Mouse (Mus musculus) gastrocnemius, postnatal 36 days (tissue): ENCODE data around the gene Dpp8. TPM values are rescaled to one million over a fixed set of nuclear protein-coding genes. Genes with fewer than 3 reads are reported as not detected.
"Not testable (repeated sequence)": the region's sequence is repeated elsewhere in the genome, so short reads cannot be mapped to it uniquely, and the experiment has no call there.

Experiments
- DNase-seq, 2 experiments: peaks; one replicate each; pipeline ENCODE4 v3.0.0; 2022
- intact Hi-C: fragments of 180-260 bp; cut with DNase I; formaldehyde crosslinking; loops from one replicate; pipeline ENCODE4 v1.15.1; 2025
- total RNA-seq, 2 experiments: library from RNA; stranded (reverse); gene quantifications; 2 replicates each; pipeline ENCODE4 v1.2.3; 2021

Gene Dpp8
- total RNA-seq, 2 experiments from 2014 or later: 98.7 to 117 TPM

DNA sequence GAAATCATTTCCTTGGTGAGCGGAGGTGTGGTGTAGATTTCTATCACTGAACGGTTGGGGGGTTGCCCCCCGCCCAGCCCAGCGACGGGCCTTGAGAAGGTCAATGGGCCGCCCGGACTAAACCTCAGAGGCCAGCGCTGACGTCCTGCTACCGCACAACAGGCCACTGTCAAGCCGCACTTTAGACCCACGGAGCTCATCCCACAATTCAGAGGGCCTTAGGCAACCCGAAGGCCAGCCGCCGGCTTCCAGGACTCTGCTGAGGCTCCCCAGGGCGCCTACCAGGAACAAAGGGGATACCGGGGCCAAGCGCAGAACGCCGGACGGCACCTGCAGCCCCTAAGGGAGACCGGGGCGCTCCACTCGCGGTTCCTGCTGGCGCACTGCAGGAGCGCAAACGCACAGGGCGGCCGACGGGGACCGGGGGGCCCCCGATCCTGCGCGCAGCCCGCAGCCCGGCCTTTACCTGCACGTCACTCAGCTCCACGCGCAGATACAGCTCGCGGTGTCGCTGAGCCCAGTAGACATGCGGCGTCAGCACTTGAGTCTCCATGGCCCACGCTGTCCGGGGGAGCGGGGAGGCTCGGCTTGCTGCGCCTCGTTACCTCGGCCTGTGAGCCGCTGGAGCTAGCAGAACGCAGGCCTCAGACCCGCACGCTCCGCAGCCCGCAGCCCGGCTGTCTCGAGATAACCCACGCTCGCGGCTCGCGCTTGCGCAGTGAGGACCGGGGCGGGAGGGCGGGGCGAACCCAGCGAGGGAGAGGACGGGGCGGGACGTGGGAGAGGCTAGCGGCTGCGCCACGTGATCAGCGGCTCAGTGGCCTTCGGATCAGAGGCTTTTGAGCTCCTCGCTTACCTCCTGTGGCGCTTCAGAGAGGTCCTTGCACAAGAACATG, 11.0 kb upstream of the Dpp8 start, which contains the start of gene Hacd3:
Gene Hacd3 (minus strand): TSS at position 703 of the 896 bp plus-strand sequence.
- intact Hi-C loops: no loop called here
- peak; percentile 79 to 83 for DNase-seq

DNA sequence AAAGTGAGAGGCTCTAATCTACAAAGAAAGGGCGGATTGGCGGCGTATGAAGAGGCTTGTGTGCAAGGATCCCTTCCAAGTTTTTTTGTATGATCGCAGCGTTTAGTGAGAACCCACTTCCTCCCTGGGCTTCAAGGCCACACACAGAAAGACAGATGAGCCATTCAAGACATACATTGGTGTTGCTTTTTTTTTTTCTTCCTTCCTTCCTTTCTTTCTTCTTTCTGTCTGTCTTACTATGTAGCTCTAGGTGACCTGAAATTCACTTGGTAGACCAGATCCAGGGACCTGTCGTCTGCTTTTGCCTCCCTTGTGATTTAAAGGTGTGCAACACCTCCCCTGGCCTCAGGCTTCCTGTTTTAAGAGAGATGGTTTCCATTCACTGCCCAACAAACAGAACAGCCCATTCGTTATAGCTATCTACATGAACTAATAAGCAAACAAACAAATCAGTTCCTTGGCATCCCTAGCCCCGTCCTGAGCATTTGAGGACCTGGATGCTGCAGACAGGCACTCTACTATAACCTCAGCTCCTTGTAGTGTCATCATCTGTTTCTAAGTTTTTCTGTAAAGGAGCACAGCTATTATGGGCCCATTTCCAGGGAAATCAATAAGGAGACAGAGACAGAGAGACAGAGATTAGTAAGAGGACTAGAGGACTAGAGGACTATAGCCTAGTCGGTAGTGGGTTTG, 10.2 kb upstream of the Dpp8 start:
- no peak for DNase-seq
- intact Hi-C loops: no loop called here

DNA sequence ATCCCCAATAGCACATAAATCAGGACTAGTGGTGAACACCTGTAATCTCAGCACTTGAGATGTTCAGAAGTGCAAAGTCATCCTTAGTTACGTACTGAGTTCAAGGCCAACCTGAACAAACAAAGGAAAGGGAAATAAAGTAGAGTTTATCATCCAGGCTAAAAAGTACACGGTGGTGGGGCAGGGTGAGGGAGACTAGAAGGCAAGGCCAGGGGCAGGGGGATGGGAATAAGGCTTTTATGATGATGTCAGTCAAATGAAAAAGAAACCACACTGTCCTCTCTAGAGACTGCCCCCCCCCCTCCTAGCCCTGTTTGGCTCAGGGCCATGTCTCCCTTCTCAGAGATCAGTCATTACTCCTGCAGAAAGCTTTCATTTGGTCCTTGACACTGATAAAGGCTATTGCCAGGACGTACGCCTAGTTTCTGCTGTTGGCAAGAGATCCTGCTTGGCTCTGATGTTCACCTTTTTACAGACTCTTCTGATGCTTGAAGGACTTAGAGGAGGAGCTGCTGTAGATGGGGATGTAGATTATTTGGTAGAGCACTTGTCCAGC, 9.6 kb upstream of the Dpp8 start:
- no peak for DNase-seq
- intact Hi-C loops: no loop called here

DNA sequence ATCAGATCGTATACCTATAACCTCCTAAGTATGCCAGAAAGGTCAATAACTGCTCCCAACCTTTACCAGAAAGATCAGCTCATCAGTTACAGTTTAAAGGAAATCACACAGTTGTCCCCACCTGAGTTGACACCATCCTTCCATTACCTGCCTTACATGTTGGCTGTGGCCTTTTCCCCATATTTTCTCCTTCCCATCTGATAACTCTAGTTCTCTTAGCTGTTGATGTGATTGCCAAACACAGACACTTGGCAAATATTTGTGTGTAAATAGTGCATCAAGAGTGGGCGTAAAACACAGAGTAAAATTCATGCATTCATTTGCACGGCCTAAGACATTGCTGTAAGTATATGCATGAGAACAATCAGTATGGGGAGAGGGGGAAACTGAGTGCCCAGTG, 8.8 kb upstream of the Dpp8 start:
- intact Hi-C loops: no loop called here
- DNase-seq: no peak

DNA sequence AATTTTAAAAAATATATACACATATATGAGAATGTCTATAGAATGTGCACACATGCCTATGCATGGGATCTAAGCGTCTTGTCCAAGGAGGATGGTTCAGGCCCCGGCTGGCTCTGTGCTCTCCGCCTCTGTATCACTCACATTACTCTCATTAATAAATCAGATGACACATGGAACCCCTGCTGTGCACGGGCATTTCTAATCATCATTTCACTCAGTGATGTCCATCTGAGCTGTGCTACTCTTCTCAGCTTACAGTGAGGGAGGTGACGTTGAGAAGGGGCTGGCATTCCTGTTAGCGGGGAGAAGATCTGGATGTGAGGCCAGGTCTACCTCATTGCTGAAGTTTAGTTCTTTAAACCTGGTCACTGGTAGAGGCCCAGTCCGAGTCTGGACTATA, 5.0 kb upstream of the Dpp8 start:
- intact Hi-C loops: no loop called here
- DNase-seq: no peak

- intact Hi-C loops: no loop called here
- DNase-seq: no peak
These were observed 3.9 kb upstream of the Dpp8 start for GRCm38 (mm10) chr9:65028313-65028712.

GRCm38 (mm10) chr9:65031355-65031754, 859 bp upstream of the Dpp8 start:
- not testable (repeated sequence) for DNase-seq
- intact Hi-C loops: loop anchor here (5.0 kb wide), 1 partner anchor 91 kb away; no protein-coding TSS in a partner anchor

DNA sequence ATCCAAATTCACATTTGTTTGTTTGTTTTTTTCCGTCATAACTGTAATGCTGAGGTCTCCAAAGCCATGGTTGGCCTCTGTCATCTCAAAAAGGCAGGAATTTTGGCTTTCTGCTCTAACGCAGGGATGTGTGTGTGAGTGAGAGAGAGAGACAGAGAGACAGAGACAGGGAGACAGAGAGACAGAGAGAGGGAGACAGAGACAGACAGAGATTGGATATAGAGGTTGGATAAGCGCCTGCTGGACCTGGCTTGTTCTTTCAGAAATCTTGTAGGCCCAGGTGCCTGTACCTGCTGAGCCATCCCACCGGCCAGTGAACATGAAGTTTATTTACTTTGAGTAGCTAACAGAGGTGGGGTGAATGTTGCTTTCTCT, 333 bp upstream of the Dpp8 start:
- intact Hi-C loops: loop anchor here (5.0 kb wide), 1 partner anchor 90 kb away; no protein-coding TSS in a partner anchor
- no peak for DNase-seq

DNA sequence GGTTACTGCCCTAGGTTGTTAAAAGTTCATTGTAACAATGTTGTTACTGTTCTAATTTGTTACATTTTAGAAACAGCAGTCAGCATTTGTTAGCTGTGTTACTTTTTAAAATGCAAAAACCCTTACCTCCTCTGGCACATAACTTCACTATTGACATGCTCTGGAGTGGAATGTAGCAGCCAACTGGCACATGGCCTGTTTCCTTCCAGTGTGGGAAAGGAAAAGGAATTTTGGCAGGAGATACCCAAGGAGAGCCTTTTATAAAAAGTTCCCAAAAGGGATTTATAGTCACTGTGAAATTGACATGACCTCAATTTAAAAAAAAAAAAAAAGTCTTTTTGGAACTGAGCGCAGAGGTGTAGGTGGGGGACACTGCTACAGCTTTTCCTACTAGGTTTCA, 4.2 kb downstream of the Dpp8 start:
- intact Hi-C loops: no loop called here
- peak; percentile 41 to 47 for DNase-seq

DNA sequence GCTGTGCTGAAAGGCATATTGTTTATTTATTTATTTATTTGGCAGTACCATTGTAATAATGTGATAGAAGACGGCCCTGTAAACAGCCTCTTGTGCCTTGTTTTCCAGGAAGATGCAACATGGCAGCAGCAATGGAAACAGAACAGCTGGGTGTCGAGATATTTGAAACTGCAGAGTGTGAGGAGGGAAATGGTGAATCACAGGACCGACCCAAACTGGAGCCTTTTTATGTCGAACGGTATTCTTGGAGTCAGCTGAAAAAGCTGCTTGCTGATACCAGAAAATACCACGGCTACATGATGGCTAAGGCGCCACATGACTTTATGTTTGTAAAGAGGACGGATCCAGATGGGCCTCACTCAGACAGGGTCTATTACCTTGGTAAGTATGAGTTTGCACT, 4.6 kb downstream of the Dpp8 start:
- intact Hi-C loops: no loop called here
- DNase-seq: no peak

GRCm38 (mm10) chr9:65041430-65041829, 9.2 kb downstream of the Dpp8 start:
- intact Hi-C loops: no loop called here
- DNase-seq: no peak

GRCm38 (mm10) chr9:65046993-65047392, 14.8 kb downstream of the Dpp8 start:
- intact Hi-C loops: no loop called here
- no peak for DNase-seq

GRCm38 (mm10) chr9:65049422-65049821, 17.2 kb downstream of the Dpp8 start:
- intact Hi-C loops: no loop called here
- no peak for DNase-seq

GRCm38 (mm10) chr9:65050981-65051380, 18.8 kb downstream of the Dpp8 start:
- intact Hi-C loops: no loop called here
- DNase-seq: no peak

DNA sequence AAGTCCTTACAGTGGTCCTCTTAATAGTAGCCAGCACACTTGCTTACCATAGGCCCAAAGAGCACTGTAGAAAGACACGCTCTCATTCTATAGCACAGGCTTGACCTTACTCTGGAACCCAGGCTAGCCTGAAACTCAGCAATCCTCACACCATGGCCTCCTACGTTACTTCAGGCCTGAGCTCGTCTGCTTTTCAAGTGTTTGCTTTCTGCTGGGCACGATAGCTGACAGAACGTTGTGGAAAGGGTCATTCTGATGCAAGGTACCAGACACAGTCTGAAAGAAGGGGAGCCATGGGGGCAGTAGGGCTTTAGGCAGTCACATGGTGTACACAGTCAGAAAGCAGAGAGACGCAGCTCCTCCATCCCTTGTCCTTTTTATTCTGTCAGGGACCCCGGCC, 32.0 kb downstream of the Dpp8 start:
- intact Hi-C loops: no loop called here
- no peak for DNase-seq

DNA sequence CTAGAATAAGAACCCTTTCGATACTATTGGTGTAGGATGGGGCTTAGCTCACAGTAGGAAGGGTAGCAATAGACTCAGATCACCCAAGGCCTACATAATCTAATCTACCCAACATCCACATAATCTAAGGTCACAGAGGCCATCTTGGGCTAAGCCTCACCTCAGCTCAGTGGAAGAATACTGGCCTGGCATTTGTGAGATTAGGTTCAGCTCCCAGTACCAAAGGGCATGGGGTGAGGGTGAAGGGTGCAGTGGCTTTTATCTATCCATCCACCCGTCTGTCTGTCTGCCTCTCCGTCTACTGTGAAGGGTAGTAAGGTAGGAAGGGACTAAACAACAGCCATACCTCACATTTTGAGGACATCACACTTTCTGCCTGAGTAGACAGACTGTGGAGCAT, 38.4 kb downstream of the Dpp8 start:
- intact Hi-C loops: loop anchor here (5.0 kb wide), 1 partner anchor 52 kb away; no protein-coding TSS in a partner anchor
- DNase-seq: no peak

DNA sequence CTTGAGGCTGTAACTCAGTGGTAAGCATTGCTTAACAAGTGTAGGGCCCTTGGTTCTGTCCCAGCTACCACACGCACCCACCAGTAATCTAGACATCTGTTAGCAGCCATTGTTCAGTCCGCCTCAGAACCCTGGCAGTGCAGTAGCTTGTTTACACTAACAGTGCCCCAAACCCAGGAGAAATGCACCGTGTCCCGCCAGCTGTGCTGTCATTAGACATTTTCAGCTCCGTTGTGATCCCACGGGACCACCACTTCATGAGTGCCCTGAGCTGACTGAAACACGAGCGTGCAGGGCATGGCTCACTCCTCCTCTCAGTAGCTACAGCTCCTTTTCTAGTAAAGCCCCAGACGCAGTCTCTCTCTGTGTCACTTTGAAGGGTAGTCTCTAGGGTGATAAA, 41.3 kb downstream of the Dpp8 start:
- no peak for DNase-seq
- intact Hi-C loops: loop anchor here (5.0 kb wide), 1 partner anchor 49 kb away; no protein-coding TSS in a partner anchor

DNA sequence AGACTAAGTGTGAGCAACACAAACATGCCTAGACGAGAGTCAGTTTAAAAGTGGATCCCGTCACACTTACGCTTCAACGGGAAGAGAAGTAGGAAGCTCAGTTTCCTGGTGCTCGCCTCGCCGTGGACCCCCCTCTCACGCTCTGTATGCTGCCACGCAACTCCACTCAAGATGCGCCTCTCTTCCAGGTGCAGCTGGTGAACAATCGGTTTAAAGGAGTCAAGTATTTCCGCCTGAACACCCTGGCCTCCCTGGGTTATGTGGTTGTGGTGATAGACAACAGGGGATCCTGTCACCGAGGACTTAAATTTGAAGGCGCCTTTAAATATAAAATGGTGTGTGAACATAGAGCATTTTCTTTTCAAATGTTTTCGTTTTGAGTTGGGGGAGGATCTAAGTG, 42.0 kb downstream of the Dpp8 start:
- intact Hi-C loops: loop anchor here (5.0 kb wide), 1 partner anchor 48 kb away; no protein-coding TSS in a partner anchor
- no peak for DNase-seq

DNA sequence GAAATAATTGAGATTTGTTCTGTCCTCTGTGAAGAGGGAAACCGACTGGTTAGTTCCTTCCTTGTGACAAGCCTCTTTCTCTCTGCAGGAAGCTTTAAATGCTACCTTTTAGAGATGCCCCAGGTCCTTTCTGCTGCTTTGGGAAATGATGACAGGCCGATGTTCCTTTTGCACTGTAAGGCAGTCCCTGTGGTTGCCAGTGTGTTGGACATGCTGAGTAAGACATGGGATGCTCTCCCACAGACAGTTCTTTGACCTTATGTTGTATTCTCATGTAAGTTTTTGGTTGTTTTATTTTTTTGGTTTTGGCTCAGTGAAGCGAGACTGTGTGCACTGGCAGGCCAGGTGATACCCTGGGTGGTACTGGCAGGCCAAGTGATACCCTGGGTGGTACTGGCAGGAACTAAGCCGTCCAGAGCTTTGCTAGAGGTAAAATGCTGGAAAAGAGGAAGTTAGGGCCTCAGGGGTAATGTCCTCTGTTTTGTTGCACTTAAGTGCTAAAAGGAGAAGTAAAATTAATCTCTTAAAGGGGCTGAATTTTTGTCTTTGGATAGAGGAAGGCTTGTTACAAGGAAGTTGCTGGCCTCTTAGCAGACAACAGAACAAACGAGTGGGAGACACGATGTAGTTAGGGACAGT, 42.8 kb downstream of the Dpp8 start:
- intact Hi-C loops: loop anchor here (5.0 kb wide), 1 partner anchor 47 kb away; no protein-coding TSS in a partner anchor
- DNase-seq: no peak

DNA sequence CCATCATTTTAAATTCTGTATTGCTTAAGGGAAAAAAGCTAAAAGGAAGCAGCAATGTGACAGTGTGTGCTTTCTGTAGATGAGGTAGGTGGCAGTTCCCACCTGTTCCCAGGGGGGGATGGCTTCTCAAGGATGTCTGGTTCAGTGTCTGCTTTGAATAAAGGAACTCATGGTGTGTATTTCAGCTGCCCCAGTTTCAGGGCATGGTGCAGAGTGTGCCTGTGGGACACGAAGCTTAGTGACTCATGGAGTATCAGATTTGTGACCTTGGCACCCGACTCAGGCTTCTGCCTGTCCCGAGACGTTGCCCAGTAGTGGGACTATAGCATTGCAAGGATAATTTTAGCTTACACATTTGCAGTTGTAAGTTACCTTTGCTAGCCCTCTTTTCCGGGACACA, 45.3 kb downstream of the Dpp8 start:
- peak; percentile 28 to 64 for DNase-seq
- intact Hi-C loops: no loop called here

DNA sequence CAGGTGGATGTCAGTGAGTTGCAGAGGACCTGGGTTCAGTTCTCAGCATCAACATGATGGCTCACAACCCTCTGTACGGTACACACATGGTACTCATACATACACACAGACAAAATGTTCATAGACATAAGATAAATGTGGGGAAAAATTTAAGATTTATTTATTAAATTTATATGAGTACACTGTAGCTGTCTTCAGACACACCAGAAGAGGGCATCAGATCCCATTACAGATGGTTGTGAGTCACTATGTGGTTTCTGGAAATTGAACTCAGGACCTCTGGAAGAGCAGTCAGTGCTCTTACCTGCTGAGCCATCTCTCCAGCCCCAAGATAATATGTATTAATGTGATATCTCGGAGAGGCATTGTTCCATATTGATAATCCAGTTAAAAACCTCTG, 47.9 kb downstream of the Dpp8 start:
- intact Hi-C loops, DNase-seq: not testable (repeated sequence)
